Mouse (Mus musculus) stomach, postnatal 0 days (tissue): Measurements from ENCODE around the gene Cxcl12.

Source experiments
- CTCF ChIP-seq: IDR thresholded peaks from 2 replicates; pipeline ENCODE4 v1.5.1; 2016; ENCODE audit warnings: antibody characterized with exemption, low read depth, mild to moderate bottlenecking, moderate library complexity
- EP300 ChIP-seq: optimal IDR thresholded peaks from 2 replicates; pipeline ENCODE3; 2016; ENCODE audit warnings: antibody characterized with exemption

GRCm38 (mm10) chr6:117167426-117167730, 957 bp upstream of the Cxcl12 start:
- TF ChIP-seq CTCF (no peak), EP300 (no peak)
